Comparison of ENCODE assay signal across 23 mouse cellular contexts in the genomic region with DNA sequence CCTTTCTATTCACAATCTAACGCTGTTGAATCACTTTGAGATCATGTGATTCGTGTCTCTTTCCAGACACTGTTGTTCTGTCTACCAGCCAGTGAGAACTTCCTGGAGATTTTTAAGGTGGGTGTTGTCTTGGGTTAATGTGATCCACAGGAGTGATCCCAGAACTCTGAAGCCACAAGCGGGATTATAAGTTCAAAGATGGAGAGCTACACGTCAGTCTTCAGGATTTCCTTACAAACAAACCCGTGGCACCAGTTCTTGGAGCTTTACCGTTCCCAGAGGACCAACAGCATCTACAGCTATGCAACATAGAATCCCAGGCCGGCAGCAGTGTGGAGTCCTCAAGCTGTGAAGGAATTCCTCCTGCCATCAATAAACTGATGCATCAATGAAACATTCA.
DNase-seq lines count a peak whose midpoint lies in the region; ATAC-seq and TF ChIP-seq lines count a peak whose summit lies in the region.
"Had no signal": no experiment of that assay in that cellular context is flagged by ENCODE, and none has a peak within 500 bp of the region (broad histone marks: within the 10 kb centered on the region; RNA-seq: fewer than 3 reads in every experiment).

No protein-coding gene starts in this region.

- WGBS in heart, embryonic 10.5 days = 64% methylated on average over 7 of the region's 7 CpGs
- WGBS in heart, embryonic 12.5 days = 62% methylated on average over 7 of the region's 7 CpGs
- WGBS in lung, postnatal 0 days = 56% methylated on average over 7 of the region's 7 CpGs
- 69% methylated on average over 7 of the region's 7 CpGs for WGBS in hindbrain, embryonic 13.5 days

- H3K27me3 ChIP-seq in heart, embryonic 10.5 days (ENCODE audit: insufficient read depth, poor library complexity, severe bottlenecking) = peaks cover 33% of the 10 kb centered on the region
- H3K27me3 ChIP-seq in heart, embryonic 12.5 days (replicated peaks) = peaks cover 10% of the 10 kb centered on the region; the same call in 1 of the 2 replicates
- no peaks in the 10 kb centered on the region for H3K27me3 ChIP-seq in lung, postnatal 0 days (replicated peaks; ENCODE audit: insufficient read depth, low read length)
- peaks cover 57% of the 10 kb centered on the region for H3K27me3 ChIP-seq in hindbrain, embryonic 13.5 days
- H3K27me3 ChIP-seq: lung, embryonic 15.5 days; Patski had no signal

- no peak for TF ChIP-seq EP300 in lung, postnatal 0 days (IDR thresholded peaks at IDR 0.05)

- no peak overlapping the region for H3K4me2 ChIP-seq in heart, embryonic 12.5 days
- H3K4me2 ChIP-seq in lung, postnatal 0 days (replicated peaks; ENCODE audit: low read depth, low read length) = no peak overlapping the region
- no peak overlapping the region for H3K4me2 ChIP-seq in hindbrain, embryonic 13.5 days
- H3K4me2 ChIP-seq: forebrain, embryonic 13.5 days; kidney, embryonic 15.5 days; lung, embryonic 15.5 days; midbrain, embryonic 13.5 days had no signal

- H3K4me1 ChIP-seq in heart, embryonic 10.5 days = peaks cover 41% of the 10 kb centered on the region
- peaks cover 34% of the 10 kb centered on the region for H3K4me1 ChIP-seq in heart, embryonic 12.5 days (replicated peaks)
- peaks cover 23% of the 10 kb centered on the region; the same call in 1 of the 2 replicates for H3K4me1 ChIP-seq in lung, postnatal 0 days (ENCODE audit: insufficient read depth, low read depth, low read length)
- H3K4me1 ChIP-seq in hindbrain, embryonic 13.5 days (replicated peaks) = 0 out of 2 replicates have a peak, but pooled peaks cover 7% of the 10 kb centered on the region

- no peak overlapping the region for H3K4me3 ChIP-seq in heart, embryonic 10.5 days
- H3K4me3 ChIP-seq in heart, embryonic 12.5 days = no peak overlapping the region
- H3K4me3 ChIP-seq in lung, postnatal 0 days (ENCODE audit: low read depth, low read length) = no peak overlapping the region
- no peak overlapping the region for H3K4me3 ChIP-seq in hindbrain, embryonic 13.5 days
- H3K4me3 ChIP-seq in left cerebral cortex, adult 2 months = no peak overlapping the region
- H3K4me3 ChIP-seq: forebrain, embryonic 13.5 days; hindbrain, embryonic 10.5 days; kidney, embryonic 15.5 days; layer of hippocampus, adult 2 months; lung, embryonic 15.5 days; midbrain, embryonic 13.5 days had no signal

- ATAC-seq in heart, embryonic 12.5 days (ENCODE audit: insufficient number of reproducible peaks, low FRiP score) = no peak
- no peak for ATAC-seq in lung, postnatal 0 days
- no peak for ATAC-seq in hindbrain, embryonic 13.5 days (ENCODE audit: low FRiP score)
- ATAC-seq: forebrain, embryonic 13.5 days; hindbrain, embryonic 16.5 days; midbrain, embryonic 13.5 days; Patski had no signal

- no peak overlapping the region; the same call in 1 of the 2 replicates for H3K9ac ChIP-seq in heart, embryonic 12.5 days
- H3K9ac ChIP-seq in lung, postnatal 0 days (replicated peaks; ENCODE audit: low read depth) = no peak overlapping the region
- H3K9ac ChIP-seq in hindbrain, embryonic 13.5 days = no peak overlapping the region
- H3K9ac ChIP-seq: forebrain, embryonic 13.5 days; kidney, embryonic 15.5 days; liver, embryonic 14.5 days; lung, embryonic 15.5 days; midbrain, embryonic 13.5 days had no signal

- H3K9me3 ChIP-seq in heart, embryonic 10.5 days = no peaks in the 10 kb centered on the region
- H3K9me3 ChIP-seq in heart, embryonic 12.5 days (replicated peaks) = no peaks in the 10 kb centered on the region
- no peaks in the 10 kb centered on the region for H3K9me3 ChIP-seq in lung, postnatal 0 days (ENCODE audit: low read length)
- H3K9me3 ChIP-seq in hindbrain, embryonic 13.5 days = no peaks in the 10 kb centered on the region
- H3K9me3 ChIP-seq: forebrain, embryonic 13.5 days; hindbrain, embryonic 10.5 days; kidney, embryonic 15.5 days; lung, embryonic 15.5 days; midbrain, embryonic 13.5 days had no signal

- no peaks in the 10 kb centered on the region for H3K36me3 ChIP-seq in heart, embryonic 10.5 days
- H3K36me3 ChIP-seq in heart, embryonic 12.5 days = no peaks in the 10 kb centered on the region
- no peaks in the 10 kb centered on the region for H3K36me3 ChIP-seq in lung, postnatal 0 days (ENCODE audit: insufficient read depth, low read length)
- no peaks in the 10 kb centered on the region for H3K36me3 ChIP-seq in hindbrain, embryonic 13.5 days
- H3K36me3 ChIP-seq: hindbrain, embryonic 10.5 days; kidney, embryonic 15.5 days; lung, embryonic 15.5 days; midbrain, embryonic 13.5 days had no signal

- H3K27ac ChIP-seq in heart, embryonic 10.5 days = 0 out of 2 replicates have a peak overlapping the region, but pooled peaks have one; percentile 42
- H3K27ac ChIP-seq in heart, embryonic 12.5 days (ENCODE audit: poor library complexity, severe bottlenecking) = no peak overlapping the region
- peak overlapping the region; percentile 87 for H3K27ac ChIP-seq in lung, postnatal 0 days (ENCODE audit: low read length)
- H3K27ac ChIP-seq in hindbrain, embryonic 13.5 days = no peak overlapping the region
- H3K27ac ChIP-seq in left cerebral cortex, adult 2 months = no peak overlapping the region
- H3K27ac ChIP-seq: forebrain, embryonic 13.5 days; hindbrain, embryonic 10.5 days; kidney, embryonic 15.5 days; liver, embryonic 14.5 days; macrophage; midbrain, embryonic 13.5 days had no signal

- no peak for TF ChIP-seq CTCF in lung, postnatal 0 days (IDR thresholded peaks at IDR 0.05)
- TF ChIP-seq CTCF in left cerebral cortex, adult 2 months (IDR thresholded peaks at IDR 0.05) = no peak

- no peak for DNase-seq in heart, embryonic 10.5 days (ENCODE audit: low spot score)
- no peak for DNase-seq in lung, postnatal 0 days (ENCODE audit: low spot score)
- no peak for DNase-seq in lung, postnatal 36 days
- peak; percentile 36 for DNase-seq in R1 (ENCODE audit: low read depth, low spot score)
- DNase-seq in left cerebral cortex, adult 2 months (ENCODE audit: extremely low spot score in 1 of 2, low spot score in 2 of 2) = no peak
- DNase-seq: adrenal gland, postnatal 14 days; cerebellum, adult 18-20 months; cerebellum, postnatal 10 days; gastrocnemius, postnatal 36 days; kidney, adult 18-20 months; kidney, postnatal 25 days had no signal

- intact Hi-C loops in left cerebral cortex, adult 2 months (cut with DNase I) = no loop called here

Comparison
In these comparisons a context has a peak if more than half of its experiments do, and no peak if none do; other contexts are left out.
1. H3K27ac ChIP-seq: peak in heart, embryonic 10.5 days (single experiment) and lung, postnatal 0 days (single experiment); none in heart, embryonic 12.5 days (single experiment), hindbrain, embryonic 13.5 days (single experiment) and left cerebral cortex, adult 2 months (single experiment).